ENCODE assay signal across 8 mouse cellular contexts in genomic region chr1:189343301-189344251, GRCm38 (mm10). TPM values are rescaled to one million over a fixed set of nuclear protein-coding genes. Genes with fewer than 3 reads are reported as not detected.
A peak's percentile ranks its signal among the peaks of the same experiment; 100 is the strongest.
DNase-seq lines count a peak whose midpoint lies in the region; ATAC-seq and TF ChIP-seq lines count a peak whose summit lies in the region.

No protein-coding gene starts in this region.

- under 1% methylated on average over 76 of the region's 82 CpGs for WGBS in forebrain, embryonic 12.5 days

- H3K4me1 ChIP-seq in G1E (ENCODE audit: insufficient read depth, low read depth, low read length) = no peaks in the 10 kb centered on the region
- peaks cover 16% of the 10 kb centered on the region for H3K4me1 ChIP-seq in forebrain, embryonic 12.5 days

- H3K36me3 ChIP-seq in G1E (replicated peaks) = no peaks in the 10 kb centered on the region
- H3K36me3 ChIP-seq in forebrain, embryonic 12.5 days (replicated peaks) = peaks cover 6% of the 10 kb centered on the region; the same call in 1 of the 2 replicates

- peaks cover 60% of the 10 kb centered on the region for H3K9me3 ChIP-seq in G1E (replicated peaks)
- H3K9me3 ChIP-seq in forebrain, embryonic 12.5 days = no peaks in the 10 kb centered on the region

- TF ChIP-seq CTCF in G1E (IDR thresholded peaks at IDR 0.05; ENCODE audit: low read depth, low read length) = no peak

- peak overlapping the region; percentile 91 for H3K4me2 ChIP-seq in forebrain, embryonic 12.5 days

- H3K9ac ChIP-seq in forebrain, embryonic 12.5 days = peak overlapping the region; percentile 78

- no peaks in the 10 kb centered on the region for H3K27me3 ChIP-seq in G1E (ENCODE audit: insufficient read depth, low read length)
- peaks cover 15% of the 10 kb centered on the region; the same call in 1 of the 2 replicates for H3K27me3 ChIP-seq in forebrain, embryonic 12.5 days

- DNase-seq in G1E (ENCODE audit: low spot score) = no peak
- peak; percentile 48 to 51 for DNase-seq in adrenal gland, postnatal 36 days
- peak; percentile 14 to 26 for DNase-seq in heart, postnatal 36 days
- DNase-seq in left cerebral cortex, adult 8-10 months (ENCODE audit: low spot score in 2 of 2) = peak; percentile 38 to 61
- peak; percentile 34 to 59 for DNase-seq in lung, postnatal 4 days
- DNase-seq in right cerebral cortex, postnatal 4 days = peak; percentile 59

- no peak for ATAC-seq in G1E (ENCODE audit: extremely low read depth, insufficient number of reproducible peaks, low FRiP score, poor library complexity, severe bottlenecking)
- ATAC-seq in forebrain, embryonic 12.5 days (ENCODE audit: low FRiP score) = peak; percentile 83
- ATAC-seq in CD4-positive, CD25-positive, alpha-beta regulatory T cell, adult 4 months = no peak

- intact Hi-C loops in heart, postnatal 36 days (cut with DNase I) = loop anchor here (10.0 kb wide), 1 partner anchor 231 kb away; no protein-coding TSS in a partner anchor

- H3K4me3 ChIP-seq in G1E (ENCODE audit: low read depth, low read length) = peak overlapping the region; percentile 43; the same call in 1 of the 2 replicates
- H3K4me3 ChIP-seq in forebrain, embryonic 12.5 days (replicated peaks) = peak overlapping the region; percentile 73

- no peak overlapping the region for H3K27ac ChIP-seq in forebrain, embryonic 12.5 days

RNA-seq across cellular contexts. Expression of gene Kcnk2, which starts 58.5 kb away (rescaled TPM):
- total RNA-seq in G1E (2014; fragmentation: Nextera tagmentation) (not detected in 2 replicates), G1E (2017) (0.22 and 0.70 TPM in 2 replicates)
- not detected in 2 replicates for polyA plus RNA-seq in G1E (2012)
- 10 to 100 TPM; 16.1 to 18.6 TPM for total RNA-seq in adrenal gland, postnatal 36 days (2021)
- 10.7 and 10.8 TPM in 2 replicates for polyA plus RNA-seq in forebrain, embryonic 12.5 days (2016; fragmentation: Nextera tagmentation; extraction: Ambion mirVana)
- total RNA-seq in heart, postnatal 36 days (2021) = 1 to 10 TPM; 1.7 to 2.6 TPM
- total RNA-seq in left cerebral cortex, adult 8-10 months (2022) = 10 to 100 TPM; 60.6 to 71.5 (median 66.0) TPM
- polyA plus RNA-seq in CD4-positive, CD25-positive, alpha-beta regulatory T cell, adult 4 months (2017; shearing (Covaris generic)) = not detected

Comparison
In these comparisons a context has a peak if more than half of its experiments do, and no peak if none do; other contexts are left out.
1. RNA of gene Kcnk2, which starts 58.5 kb away (total RNA-seq): 60.6 to 71.5 TPM in left cerebral cortex, adult 8-10 months and 16.1 to 18.6 TPM in adrenal gland, postnatal 36 days; 1.7 to 2.6 TPM in heart, postnatal 36 days and 0.22 to 0.70 TPM in G1E; every median in the first group is over 4 times any median in the second.